ENCODE assay signal across 7 mouse cellular contexts in genomic region chr11:98776843-98777590, GRCm38 (mm10). TPM values are rescaled to one million over a fixed set of nuclear protein-coding genes. Genes with fewer than 3 reads are reported as not detected.
DNase-seq lines count a peak whose midpoint lies in the region; ATAC-seq lines count a peak whose summit lies in the region.

No protein-coding gene starts in this region.

- H3K4me3 ChIP-seq in embryonic facial prominence, embryonic 11.5 days (ENCODE audit: low read depth, low read length) = no peak overlapping the region
- peak overlapping the region in 1 of 2 experiments; percentile 31; a peak in 1 of 4 replicates for H3K4me3 ChIP-seq in heart, embryonic 14.5 days (ENCODE audit: control insufficient read depth in 1 of 2, insufficient read depth in 1 of 2, low read depth in 1 of 2, low read length in 2 of 2)

- 5% methylated on average over 9 of the region's 9 CpGs for WGBS in embryonic facial prominence, embryonic 11.5 days
- WGBS in heart, embryonic 14.5 days = 16% methylated on average over 9 of the region's 9 CpGs

- H3K9ac ChIP-seq in embryonic facial prominence, embryonic 11.5 days (replicated peaks; ENCODE audit: low read length) = peak overlapping the region; percentile 44
- peak overlapping the region; percentile 72 for H3K9ac ChIP-seq in heart, embryonic 14.5 days (ENCODE audit: low read length)

- ATAC-seq in embryonic facial prominence, embryonic 11.5 days (replicated peaks; ENCODE audit: insufficient number of reproducible peaks, low FRiP score, low TSS enrichment, low read depth) = 0 out of 2 replicates have a peak, but pooled peaks have one; percentile 7
- ATAC-seq in heart, embryonic 14.5 days (ENCODE audit: insufficient number of reproducible peaks, insufficient read depth, low FRiP score, low read depth) = no peak

- no peaks in the 10 kb centered on the region for H3K9me3 ChIP-seq in embryonic facial prominence, embryonic 11.5 days (replicated peaks; ENCODE audit: control insufficient read depth, low read length)
- no peaks in the 10 kb centered on the region for H3K9me3 ChIP-seq in heart, embryonic 14.5 days (ENCODE audit: control insufficient read depth, low read length)

- H3K4me1 ChIP-seq in embryonic facial prominence, embryonic 11.5 days (ENCODE audit: control insufficient read depth, insufficient read depth, low read length) = peaks cover 10% of the 10 kb centered on the region
- peaks cover 38 to 59% of the 10 kb centered on the region in 2 experiments for H3K4me1 ChIP-seq in heart, embryonic 14.5 days (ENCODE audit: control insufficient read depth in 2 of 2, insufficient read depth in 2 of 2, low read length in 2 of 2)

- no peaks in the 10 kb centered on the region for H3K36me3 ChIP-seq in embryonic facial prominence, embryonic 11.5 days (replicated peaks; ENCODE audit: control insufficient read depth, insufficient read depth, low read depth, low read length)
- H3K36me3 ChIP-seq in heart, embryonic 14.5 days (ENCODE audit: control insufficient read depth, insufficient read depth, low read length) = 0 out of 2 replicates have a peak, but pooled peaks cover 4% of the 10 kb centered on the region

- peak; percentile 92 for DNase-seq in ZHBTc4 (ENCODE audit: low read depth, low spot score)
- DNase-seq in embryonic facial prominence, embryonic 11.5 days (ENCODE audit: low spot score) = peak; percentile 75
- DNase-seq in kidney, postnatal 10 days = peak; percentile 78
- DNase-seq in lung, postnatal 4 days = peak; percentile 63 to 69
- DNase-seq in right cerebral cortex, postnatal 10 days (ENCODE audit: low spot score in 2 of 2) = no peak
- DNase-seq in frontal cortex, postnatal 10 days (ENCODE audit: low spot score in 2 of 2) = no peak

- H3K27me3 ChIP-seq in embryonic facial prominence, embryonic 11.5 days (ENCODE audit: control insufficient read depth, insufficient read depth, low read length) = no peaks in the 10 kb centered on the region
- H3K27me3 ChIP-seq in heart, embryonic 14.5 days (ENCODE audit: control insufficient read depth, insufficient read depth, low read length) = no peaks in the 10 kb centered on the region

- peak overlapping the region; percentile 84 for H3K27ac ChIP-seq in embryonic facial prominence, embryonic 11.5 days (replicated peaks; ENCODE audit: low read depth, low read length)
- peak overlapping the region; percentile 97 to 98 for H3K27ac ChIP-seq in heart, embryonic 14.5 days (replicated peaks in 1 of 2; ENCODE audit: control insufficient read depth in 1 of 2, insufficient read depth in 1 of 2, low read depth in 2 of 2, low read length in 2 of 2)

- H3K4me2 ChIP-seq in embryonic facial prominence, embryonic 11.5 days (ENCODE audit: low read depth, low read length) = peak overlapping the region; percentile 2; the same call in 1 of the 2 replicates
- peak overlapping the region; percentile 91 for H3K4me2 ChIP-seq in heart, embryonic 14.5 days (ENCODE audit: low read length)

RNA-seq across cellular contexts. Expression of gene Nr1d1, which starts 1.9 kb away (rescaled TPM):
- 0.69 and 1.2 TPM in 2 replicates for polyA plus RNA-seq in embryonic facial prominence, embryonic 11.5 days (2014; fragmentation: Nextera tagmentation; extraction: Ambion mirVana)
- polyA plus RNA-seq in heart, embryonic 14.5 days (2014; fragmentation: Nextera tagmentation; extraction: Ambion mirVana) = 6.0 and 6.4 TPM in 2 replicates

RNA-seq across cellular contexts. Expression of gene Msl1, which starts 18.3 kb away (rescaled TPM):
- 20.2 and 22.0 TPM in 2 replicates for polyA plus RNA-seq in embryonic facial prominence, embryonic 11.5 days (2014; fragmentation: Nextera tagmentation; extraction: Ambion mirVana)
- 13.3 and 15.3 TPM in 2 replicates for polyA plus RNA-seq in heart, embryonic 14.5 days (2014; fragmentation: Nextera tagmentation; extraction: Ambion mirVana)

RNA-seq across cellular contexts. Expression of gene Casc3, which starts 27.7 kb away (rescaled TPM):
- polyA plus RNA-seq in embryonic facial prominence, embryonic 11.5 days (2014; fragmentation: Nextera tagmentation; extraction: Ambion mirVana) = 41.9 and 44.3 TPM in 2 replicates
- 22.6 and 22.9 TPM in 2 replicates for polyA plus RNA-seq in heart, embryonic 14.5 days (2014; fragmentation: Nextera tagmentation; extraction: Ambion mirVana)

RNA-seq across cellular contexts. Expression of gene Thra, which starts 36.6 kb away (rescaled TPM):
- polyA plus RNA-seq in embryonic facial prominence, embryonic 11.5 days (2014; fragmentation: Nextera tagmentation; extraction: Ambion mirVana) = 19.7 and 20.3 TPM in 2 replicates
- 45.3 and 55.6 TPM in 2 replicates for polyA plus RNA-seq in heart, embryonic 14.5 days (2014; fragmentation: Nextera tagmentation; extraction: Ambion mirVana)

RNA-seq across cellular contexts. Expression of gene Med24, which starts 47.8 kb away (rescaled TPM):
- 54.8 and 55.1 TPM in 2 replicates for polyA plus RNA-seq in embryonic facial prominence, embryonic 11.5 days (2014; fragmentation: Nextera tagmentation; extraction: Ambion mirVana)
- polyA plus RNA-seq in heart, embryonic 14.5 days (2014; fragmentation: Nextera tagmentation; extraction: Ambion mirVana) = 28.5 and 31.0 TPM in 2 replicates

Comparison
In these comparisons a context has a peak if more than half of its experiments do, and no peak if none do; other contexts are left out.
1. DNase-seq: peak in ZHBTc4 (single experiment), embryonic facial prominence, embryonic 11.5 days (single experiment), kidney, postnatal 10 days (single experiment) and lung, postnatal 4 days (2 of 2); none in right cerebral cortex, postnatal 10 days (0 of 2) and frontal cortex, postnatal 10 days (0 of 2).